8 mouse cellular contexts compared by ENCODE assay signal in genomic region chr14:31197547-31198516, GRCm38 (mm10). TPM values are rescaled to one million over a fixed set of nuclear protein-coding genes. Genes with fewer than 3 reads are reported as not detected.
DNase-seq lines count a peak whose midpoint lies in the region; ATAC-seq and TF ChIP-seq lines count a peak whose summit lies in the region.

No protein-coding gene starts in this region.

- TF ChIP-seq CTCF in forebrain, postnatal 0 days (IDR thresholded peaks at IDR 0.05; ENCODE audit: low read depth), result no peak

- 74% methylated on average over 16 of the region's 16 CpGs for WGBS in forebrain, embryonic 13.5 days
- WGBS in forebrain, postnatal 0 days, result 59% methylated on average over 16 of the region's 16 CpGs
- 60% methylated on average over 16 of the region's 16 CpGs for WGBS in midbrain, embryonic 13.5 days
- WGBS in midbrain, embryonic 15.5 days, result 51% methylated on average over 16 of the region's 16 CpGs
- WGBS in lung, embryonic 15.5 days, result 56% methylated on average over 16 of the region's 16 CpGs

- H3K27ac ChIP-seq in forebrain, embryonic 13.5 days, result 0 out of 2 replicates have a peak overlapping the region, but pooled peaks have one; percentile 12
- H3K27ac ChIP-seq in forebrain, postnatal 0 days (ENCODE audit: low read depth, low read length), result no peak overlapping the region
- H3K27ac ChIP-seq in midbrain, embryonic 13.5 days, result no peak overlapping the region
- no peak overlapping the region for H3K27ac ChIP-seq in midbrain, embryonic 15.5 days
- peak overlapping the region; percentile 41 for H3K27ac ChIP-seq in lung, embryonic 15.5 days

- H3K4me3 ChIP-seq in forebrain, embryonic 13.5 days, result no peak overlapping the region
- H3K4me3 ChIP-seq in forebrain, postnatal 0 days (ENCODE audit: low read depth, low read length), result no peak overlapping the region
- H3K4me3 ChIP-seq in midbrain, embryonic 13.5 days (replicated peaks), result no peak overlapping the region
- no peak overlapping the region for H3K4me3 ChIP-seq in midbrain, embryonic 15.5 days
- H3K4me3 ChIP-seq in lung, embryonic 15.5 days, result no peak overlapping the region

- H3K4me1 ChIP-seq in forebrain, embryonic 13.5 days, result peaks cover 12% of the 10 kb centered on the region; the same call in 1 of the 2 replicates
- no peaks in the 10 kb centered on the region for H3K4me1 ChIP-seq in forebrain, postnatal 0 days (ENCODE audit: insufficient read depth)
- peaks cover 17% of the 10 kb centered on the region for H3K4me1 ChIP-seq in midbrain, embryonic 13.5 days (replicated peaks)
- peaks cover 10% of the 10 kb centered on the region for H3K4me1 ChIP-seq in midbrain, embryonic 15.5 days
- H3K4me1 ChIP-seq in lung, embryonic 15.5 days, result peaks cover 52% of the 10 kb centered on the region

- peaks cover 84% of the 10 kb centered on the region for H3K36me3 ChIP-seq in forebrain, embryonic 13.5 days (ENCODE audit: poor library complexity, severe bottlenecking)
- peaks cover 52% of the 10 kb centered on the region for H3K36me3 ChIP-seq in forebrain, postnatal 0 days (ENCODE audit: insufficient read depth)
- H3K36me3 ChIP-seq in midbrain, embryonic 13.5 days, result peaks cover 87% of the 10 kb centered on the region
- H3K36me3 ChIP-seq in midbrain, embryonic 15.5 days (replicated peaks), result peaks cover 31% of the 10 kb centered on the region
- peaks cover 79% of the 10 kb centered on the region for H3K36me3 ChIP-seq in lung, embryonic 15.5 days

- intact Hi-C loops in gastrocnemius, postnatal 14 days (cut with DNase I; ENCODE audit: low total_unique reads), result no loop called here

- no peak overlapping the region for H3K9ac ChIP-seq in forebrain, embryonic 13.5 days
- H3K9ac ChIP-seq in forebrain, postnatal 0 days, result no peak overlapping the region
- no peak overlapping the region for H3K9ac ChIP-seq in midbrain, embryonic 13.5 days (replicated peaks)
- H3K9ac ChIP-seq in midbrain, embryonic 15.5 days, result no peak overlapping the region
- H3K9ac ChIP-seq in lung, embryonic 15.5 days, result no peak overlapping the region

- no peak for ATAC-seq in forebrain, embryonic 13.5 days
- no peak; the same call in 1 of the 2 replicates for ATAC-seq in forebrain, postnatal 0 days
- ATAC-seq in midbrain, embryonic 13.5 days, result peak; percentile 70
- no peak; the same call in 1 of the 2 replicates for ATAC-seq in midbrain, embryonic 15.5 days (replicated peaks)
- peak; percentile 52; the same call in 1 of the 2 replicates for ATAC-seq in lung, embryonic 15.5 days (ENCODE audit: borderline replicate concordance, extremely low read depth, low FRiP score, low TSS enrichment)
- ATAC-seq in granulocyte monocyte progenitor cell, adult 5-6 weeks (replicated peaks; ENCODE audit: poor library complexity, severe bottlenecking), result no peak

- H3K9me3 ChIP-seq in forebrain, embryonic 13.5 days (replicated peaks), result no peaks in the 10 kb centered on the region
- no peaks in the 10 kb centered on the region for H3K9me3 ChIP-seq in forebrain, postnatal 0 days (ENCODE audit: low read length)
- H3K9me3 ChIP-seq in midbrain, embryonic 13.5 days, result no peaks in the 10 kb centered on the region
- H3K9me3 ChIP-seq in midbrain, embryonic 15.5 days, result no peaks in the 10 kb centered on the region
- no peaks in the 10 kb centered on the region for H3K9me3 ChIP-seq in lung, embryonic 15.5 days

- no peak for DNase-seq in forebrain, postnatal 0 days
- DNase-seq in gastrocnemius, postnatal 14 days, result peak; percentile 66
- DNase-seq in spleen, adult 18-20 months, result no peak

- H3K27me3 ChIP-seq in forebrain, embryonic 13.5 days, result no peaks in the 10 kb centered on the region
- H3K27me3 ChIP-seq in forebrain, postnatal 0 days (ENCODE audit: insufficient read depth, low read length), result no peaks in the 10 kb centered on the region
- no peaks in the 10 kb centered on the region for H3K27me3 ChIP-seq in midbrain, embryonic 13.5 days
- no peaks in the 10 kb centered on the region for H3K27me3 ChIP-seq in midbrain, embryonic 15.5 days (replicated peaks)
- H3K27me3 ChIP-seq in lung, embryonic 15.5 days, result no peaks in the 10 kb centered on the region

- no peak overlapping the region for H3K4me2 ChIP-seq in forebrain, embryonic 13.5 days
- no peak overlapping the region for H3K4me2 ChIP-seq in forebrain, postnatal 0 days (ENCODE audit: low read depth)
- no peak overlapping the region for H3K4me2 ChIP-seq in midbrain, embryonic 13.5 days (replicated peaks)
- no peak overlapping the region for H3K4me2 ChIP-seq in midbrain, embryonic 15.5 days
- no peak overlapping the region for H3K4me2 ChIP-seq in lung, embryonic 15.5 days

RNA-seq across cellular contexts. Expression of gene Tnnc1, which starts 10.3 kb away (rescaled TPM):
- polyA plus RNA-seq in forebrain, embryonic 13.5 days (2015; fragmentation: Nextera tagmentation; extraction: Ambion mirVana), result 0.84 and 2.2 TPM in 2 replicates
- 1.2 and 2.4 TPM in 2 replicates for total RNA-seq in forebrain, postnatal 0 days (2014; rRNA removed)
- polyA plus RNA-seq in forebrain, postnatal 0 days (2015; fragmentation: Nextera tagmentation; extraction: Ambion mirVana), result 2.4 and 3.0 TPM in 2 replicates
- 1.1 and 1.9 TPM in 2 replicates for polyA plus RNA-seq in midbrain, embryonic 13.5 days (2015; fragmentation: Nextera tagmentation; extraction: Ambion mirVana)
- polyA plus RNA-seq in midbrain, embryonic 15.5 days (2015; fragmentation: Nextera tagmentation; extraction: Ambion mirVana), result 2.9 and 4.6 TPM in 2 replicates
- 100 to 1,000 TPM; 273 to 573 TPM for total RNA-seq in gastrocnemius, postnatal 14 days (2021)
- 91.8 and 115 TPM in 2 replicates for polyA plus RNA-seq in lung, embryonic 15.5 days (2015; fragmentation: Nextera tagmentation; extraction: Ambion mirVana)
- 4.1 TPM in 1 of 2 replicates, not detected in the other for total RNA-seq in granulocyte monocyte progenitor cell, adult 5-6 weeks (2014; fragmentation: Nextera tagmentation)
- 0.82 TPM in 1 of 2 replicates, not detected in the other for total RNA-seq in granulocyte monocyte progenitor cell, adult 5-6 weeks (2017)

RNA-seq across cellular contexts. Expression of gene Nisch, which starts 18.9 kb away (rescaled TPM):
- polyA plus RNA-seq in forebrain, embryonic 13.5 days (2015; fragmentation: Nextera tagmentation; extraction: Ambion mirVana), result 298 and 341 TPM in 2 replicates
- 211 and 300 TPM in 2 replicates for total RNA-seq in forebrain, postnatal 0 days (2014; rRNA removed)
- 148 and 199 TPM in 2 replicates for polyA plus RNA-seq in forebrain, postnatal 0 days (2015; fragmentation: Nextera tagmentation; extraction: Ambion mirVana)
- polyA plus RNA-seq in midbrain, embryonic 13.5 days (2015; fragmentation: Nextera tagmentation; extraction: Ambion mirVana), result 354 and 385 TPM in 2 replicates
- 420 and 426 TPM in 2 replicates for polyA plus RNA-seq in midbrain, embryonic 15.5 days (2015; fragmentation: Nextera tagmentation; extraction: Ambion mirVana)
- total RNA-seq in gastrocnemius, postnatal 14 days (2021), result 100 to 1,000 TPM in 1 of 2 experiments, 10 to 100 TPM in 1; 93.2 to 102 TPM
- 387 and 413 TPM in 2 replicates for polyA plus RNA-seq in lung, embryonic 15.5 days (2015; fragmentation: Nextera tagmentation; extraction: Ambion mirVana)
- 137 and 211 TPM in 2 replicates for total RNA-seq in granulocyte monocyte progenitor cell, adult 5-6 weeks (2014; fragmentation: Nextera tagmentation)
- 86.1 and 111 TPM in 2 replicates for total RNA-seq in granulocyte monocyte progenitor cell, adult 5-6 weeks (2017)

RNA-seq across cellular contexts. Expression of gene Sema3g, which starts 19.8 kb away (rescaled TPM):
- polyA plus RNA-seq in forebrain, embryonic 13.5 days (2015; fragmentation: Nextera tagmentation; extraction: Ambion mirVana), result 0.57 and 0.58 TPM in 2 replicates
- total RNA-seq in forebrain, postnatal 0 days (2014; rRNA removed), result 2.2 and 3.7 TPM in 2 replicates
- 0.23 and 0.31 TPM in 2 replicates for polyA plus RNA-seq in forebrain, postnatal 0 days (2015; fragmentation: Nextera tagmentation; extraction: Ambion mirVana)
- 0.76 and 0.83 TPM in 2 replicates for polyA plus RNA-seq in midbrain, embryonic 13.5 days (2015; fragmentation: Nextera tagmentation; extraction: Ambion mirVana)
- 0.65 and 0.86 TPM in 2 replicates for polyA plus RNA-seq in midbrain, embryonic 15.5 days (2015; fragmentation: Nextera tagmentation; extraction: Ambion mirVana)
- 1 to 10 TPM; 7.2 to 8.7 TPM for total RNA-seq in gastrocnemius, postnatal 14 days (2021)
- 2.1 and 2.5 TPM in 2 replicates for polyA plus RNA-seq in lung, embryonic 15.5 days (2015; fragmentation: Nextera tagmentation; extraction: Ambion mirVana)
- 0.21 TPM in 1 of 2 replicates, not detected in the other for total RNA-seq in granulocyte monocyte progenitor cell, adult 5-6 weeks (2014; fragmentation: Nextera tagmentation)
- not detected in 2 replicates for total RNA-seq in granulocyte monocyte progenitor cell, adult 5-6 weeks (2017)

RNA-seq across cellular contexts. Expression of gene Stab1, which starts 29.4 kb away (rescaled TPM):
- polyA plus RNA-seq in forebrain, embryonic 13.5 days (2015; fragmentation: Nextera tagmentation; extraction: Ambion mirVana), result 13.5 and 16.3 TPM in 2 replicates
- total RNA-seq in forebrain, postnatal 0 days (2014; rRNA removed), result 21.9 and 23.3 TPM in 2 replicates
- 7.7 and 11.4 TPM in 2 replicates for polyA plus RNA-seq in forebrain, postnatal 0 days (2015; fragmentation: Nextera tagmentation; extraction: Ambion mirVana)
- polyA plus RNA-seq in midbrain, embryonic 13.5 days (2015; fragmentation: Nextera tagmentation; extraction: Ambion mirVana), result 19.8 and 23.2 TPM in 2 replicates
- 22.8 TPM in 2 replicates for polyA plus RNA-seq in midbrain, embryonic 15.5 days (2015; fragmentation: Nextera tagmentation; extraction: Ambion mirVana)
- total RNA-seq in gastrocnemius, postnatal 14 days (2021), result 10 to 100 TPM; 29.8 to 40.4 TPM
- 45.3 and 53.6 TPM in 2 replicates for polyA plus RNA-seq in lung, embryonic 15.5 days (2015; fragmentation: Nextera tagmentation; extraction: Ambion mirVana)
- not detected in 2 replicates for total RNA-seq in granulocyte monocyte progenitor cell, adult 5-6 weeks (2014; fragmentation: Nextera tagmentation)
- total RNA-seq in granulocyte monocyte progenitor cell, adult 5-6 weeks (2017), result 3.0 TPM in 1 of 2 replicates, not detected in the other

RNA-seq across cellular contexts. Expression of gene Phf7, which starts 53.3 kb away (rescaled TPM):
- polyA plus RNA-seq in forebrain, embryonic 13.5 days (2015; fragmentation: Nextera tagmentation; extraction: Ambion mirVana), result 13.2 and 14.7 TPM in 2 replicates
- 7.1 and 8.6 TPM in 2 replicates for total RNA-seq in forebrain, postnatal 0 days (2014; rRNA removed)
- polyA plus RNA-seq in forebrain, postnatal 0 days (2015; fragmentation: Nextera tagmentation; extraction: Ambion mirVana), result 12.2 and 12.9 TPM in 2 replicates
- polyA plus RNA-seq in midbrain, embryonic 13.5 days (2015; fragmentation: Nextera tagmentation; extraction: Ambion mirVana), result 12.7 and 13.2 TPM in 2 replicates
- polyA plus RNA-seq in midbrain, embryonic 15.5 days (2015; fragmentation: Nextera tagmentation; extraction: Ambion mirVana), result 9.9 TPM in 2 replicates
- total RNA-seq in gastrocnemius, postnatal 14 days (2021), result 1 to 10 TPM; 5.5 to 6.3 TPM
- 13.2 and 14.8 TPM in 2 replicates for polyA plus RNA-seq in lung, embryonic 15.5 days (2015; fragmentation: Nextera tagmentation; extraction: Ambion mirVana)
- total RNA-seq in granulocyte monocyte progenitor cell, adult 5-6 weeks (2014; fragmentation: Nextera tagmentation), result 13.9 and 15.2 TPM in 2 replicates
- 14.8 and 17.4 TPM in 2 replicates for total RNA-seq in granulocyte monocyte progenitor cell, adult 5-6 weeks (2017)

Comparison
In these comparisons a context has a peak if more than half of its experiments do, and no peak if none do; other contexts are left out.
1. ATAC-seq: peak in midbrain, embryonic 13.5 days (single experiment) and lung, embryonic 15.5 days (single experiment); none in forebrain, embryonic 13.5 days (single experiment), forebrain, postnatal 0 days (single experiment), midbrain, embryonic 15.5 days (single experiment) and granulocyte monocyte progenitor cell, adult 5-6 weeks (single experiment).
2. H3K27ac ChIP-seq: peak in forebrain, embryonic 13.5 days (single experiment) and lung, embryonic 15.5 days (single experiment); none in forebrain, postnatal 0 days (single experiment), midbrain, embryonic 13.5 days (single experiment) and midbrain, embryonic 15.5 days (single experiment).
3. RNA of gene Tnnc1, which starts 10.3 kb away (polyA plus RNA-seq): 91.8 to 115 TPM in lung, embryonic 15.5 days; 2.4 to 3.0 TPM in forebrain, postnatal 0 days, 2.9 to 4.6 TPM in midbrain, embryonic 15.5 days, 1.1 to 1.9 TPM in midbrain, embryonic 13.5 days and 0.84 to 2.2 TPM in forebrain, embryonic 13.5 days; every median in the first group is over 10 times any median in the second.